Mouse (Mus musculus) layer of hippocampus, adult 18-20 months (tissue): Measurements from ENCODE around the gene Cep19. TPM values are rescaled to one million over a fixed set of nuclear protein-coding genes. Genes with fewer than 3 reads are reported as not detected.

ENCODE experiments used
- DNase-seq, 2 experiments: peaks; one replicate each; pipeline ENCODE4 v3.0.0; 2022; ENCODE audit warnings: low spot score in 2 of 2
- total RNA-seq, 2 experiments: library from RNA; stranded (reverse); gene quantifications; 2 replicates each; pipeline ENCODE4 v1.2.3; 2021

Gene Cep19
- total RNA-seq, 2 experiments from 2014 or later: 65.8 to 66.3 TPM

DNA sequence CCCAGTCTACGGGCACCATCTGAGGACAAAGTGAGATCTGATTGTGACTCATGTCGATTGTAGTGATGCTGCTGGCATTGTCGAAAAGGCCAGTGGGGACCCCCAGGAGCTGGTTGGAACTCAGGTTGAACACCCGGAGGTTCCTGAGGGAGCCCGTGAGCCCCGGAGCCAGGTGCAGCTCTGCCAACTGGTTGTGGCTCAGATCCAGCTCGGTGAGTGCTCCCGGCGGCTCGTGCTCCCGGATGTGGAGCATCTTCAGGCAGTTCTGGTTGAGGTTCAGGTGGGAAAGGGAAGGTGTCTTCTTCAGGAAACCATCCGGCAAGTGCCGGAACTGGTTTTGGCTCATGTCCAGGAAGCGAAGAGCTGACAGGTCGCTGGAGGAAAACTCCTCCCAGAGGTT lies 44.2 kb downstream of the Cep19 start:
- no peak for DNase-seq

DNA sequence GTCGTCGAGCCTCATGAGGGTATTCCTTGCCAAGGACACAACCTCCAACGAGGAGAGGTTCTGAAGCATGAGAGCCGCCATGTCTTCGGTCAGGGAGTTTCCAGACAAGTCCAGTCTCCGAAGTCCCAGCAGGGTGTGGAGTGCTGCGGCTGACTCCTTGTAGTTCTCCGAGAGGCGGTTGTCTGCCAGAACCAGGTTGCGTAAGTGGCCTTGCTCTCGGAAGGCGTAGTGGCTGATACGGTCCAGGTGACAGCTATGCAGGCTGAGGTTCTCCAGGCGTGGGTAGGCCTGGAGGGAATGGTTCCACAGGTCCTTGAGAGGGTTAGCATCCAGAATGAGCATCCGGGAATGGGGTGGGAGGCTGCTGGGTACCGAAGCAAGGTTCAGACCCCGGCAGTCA lies 45.0 kb downstream of the Cep19 start:
- no peak for DNase-seq

DNA sequence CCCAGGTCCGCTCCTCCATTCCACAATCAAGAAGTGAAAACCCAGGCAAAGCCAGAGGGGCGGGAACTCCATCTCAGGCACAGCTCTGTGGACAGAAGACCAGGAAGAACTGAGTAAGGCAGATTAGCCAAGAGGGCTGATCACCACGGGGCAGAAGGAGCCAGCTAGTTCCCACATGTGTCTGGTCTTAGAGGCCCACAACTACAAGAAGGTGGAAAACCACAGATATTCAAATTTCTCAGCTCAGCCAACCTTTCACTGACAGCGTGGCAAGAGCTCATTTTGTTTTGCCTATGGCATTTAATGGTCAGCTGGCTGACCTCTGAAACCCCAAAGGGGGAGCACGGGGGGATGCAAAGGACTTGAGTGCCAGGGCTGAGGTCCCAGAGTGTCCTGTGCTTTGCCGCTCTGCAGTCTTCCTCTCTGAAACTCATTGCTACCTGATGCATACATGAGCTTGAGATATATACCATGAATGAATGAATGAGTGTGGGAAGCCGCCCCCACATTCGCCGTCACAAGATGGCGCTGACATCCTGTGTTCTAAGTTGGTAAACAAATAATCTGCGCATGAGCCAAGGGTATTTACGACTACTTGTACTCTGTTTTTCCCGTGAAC lies 48.1 kb downstream of the Cep19 start:
- DNase-seq: no peak

DNA sequence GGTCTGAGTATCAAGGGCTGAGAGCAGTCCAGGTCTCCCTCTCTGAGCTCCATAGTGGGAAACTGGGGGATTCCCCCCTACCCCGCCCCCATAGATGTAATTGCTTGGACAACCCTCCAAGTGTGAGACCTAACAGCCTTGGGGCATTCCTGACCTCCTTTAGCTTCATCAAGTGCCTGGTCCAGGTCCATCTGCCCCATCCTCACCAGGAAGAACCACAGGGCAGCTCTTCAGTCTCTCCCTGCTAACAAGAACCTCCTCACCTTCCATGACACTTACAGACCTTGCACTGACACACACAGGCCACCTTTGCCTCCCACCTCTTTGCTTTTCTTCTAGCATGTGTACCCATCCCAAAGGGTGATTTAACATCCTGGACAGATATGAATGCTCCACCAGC lies 54.4 kb downstream of the Cep19 start:
- DNase-seq: no peak

DNA sequence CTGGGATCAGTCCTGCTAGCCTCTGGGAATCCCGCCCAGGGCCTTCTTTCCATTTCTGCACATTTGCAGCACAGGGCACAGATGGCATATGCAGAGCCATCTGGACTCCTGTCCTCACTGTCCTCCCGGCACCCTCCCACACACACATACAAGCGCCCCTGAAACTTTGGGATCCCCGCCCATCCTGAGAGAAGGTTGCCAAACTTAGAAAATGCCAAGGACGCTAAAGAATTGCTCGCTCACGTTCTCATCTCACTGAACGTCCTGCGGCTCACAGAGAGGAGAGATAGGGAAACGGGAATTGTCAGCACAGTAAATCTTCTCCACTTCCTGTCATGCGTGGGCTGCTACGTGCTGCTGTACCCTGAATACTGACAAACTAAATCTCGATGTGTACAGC lies 54.8 kb downstream of the Cep19 start:
- peak; percentile 81 to 90 for DNase-seq

DNA sequence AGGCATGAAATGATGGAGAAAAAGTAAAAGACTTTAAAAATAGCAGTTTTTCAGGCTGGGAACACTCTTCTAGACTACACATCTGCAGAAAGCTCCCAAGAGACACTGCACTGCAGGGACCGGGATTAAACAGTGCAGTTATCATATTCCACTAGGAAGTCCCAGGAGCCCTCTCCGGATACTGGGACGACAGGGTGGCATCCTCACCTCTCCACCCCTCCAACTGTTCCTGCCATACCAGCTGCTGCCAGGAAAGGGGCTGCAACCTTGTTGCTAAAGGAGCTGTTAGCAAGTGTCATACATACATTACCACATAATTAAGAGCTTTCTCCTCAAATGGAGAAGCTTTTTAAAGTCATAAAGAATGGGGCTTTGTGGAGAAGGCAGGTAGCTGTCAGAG lies 57.1 kb downstream of the Cep19 start:
- no peak for DNase-seq

DNA sequence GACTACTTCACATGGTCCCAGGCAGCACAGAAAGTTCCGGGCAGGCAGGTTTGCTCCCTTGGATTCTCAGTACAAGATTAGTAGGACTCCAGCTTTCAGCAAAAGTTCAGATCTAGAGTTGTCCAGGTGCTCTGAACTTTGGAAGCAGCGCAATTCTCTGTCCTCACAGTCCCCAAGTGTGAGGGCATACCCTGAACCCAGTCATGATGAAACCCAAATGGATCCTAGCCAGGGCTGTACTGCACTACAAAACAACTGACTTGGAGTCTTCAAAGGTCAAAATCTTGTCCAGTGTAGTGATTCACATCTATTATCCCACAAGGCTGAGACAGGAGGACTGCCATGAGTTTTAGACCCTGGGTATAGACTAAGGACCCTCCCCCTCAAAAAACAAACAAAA lies 57.8 kb downstream of the Cep19 start:
- DNase-seq: no peak

Other genes starting within 250 kb of the Cep19 start
- under 1 TPM; 0.08 to 0.22 TPM for gene Meltf, start 221.0 kb upstream of the Cep19 start, total RNA-seq
- gene Pigz, start 165.9 kb upstream of the Cep19 start, total RNA-seq: 10 to 100 TPM; 19.4 to 23.3 TPM
- gene 0610012G03Rik, start 151.3 kb upstream of the Cep19 start, total RNA-seq: 10 to 100 TPM; 41.2 to 41.5 TPM
- 10 to 100 TPM; 51.4 to 53.4 TPM for gene Ncbp2, start 151.3 kb upstream of the Cep19 start, total RNA-seq
- gene Senp5, start 96.5 kb upstream of the Cep19 start, total RNA-seq: 10 to 100 TPM; 37.7 to 39.0 TPM
- gene Pak2, start 20.5 kb upstream of the Cep19 start, total RNA-seq: 10 to 100 TPM; 28.7 to 29.8 TPM
- 10 to 100 TPM; 23.4 to 25.2 TPM for gene Pigx, start 60 bp upstream of the Cep19 start, total RNA-seq
- gene Nrros, start 65.8 kb downstream of the Cep19 start, total RNA-seq: 10 to 100 TPM; 10.1 to 12.4 TPM
- gene Bex6, start 80.0 kb downstream of the Cep19 start, total RNA-seq: not detected
- gene Fbxo45, start 147.4 kb downstream of the Cep19 start, total RNA-seq: 10 to 100 TPM; 46.3 to 47.5 TPM
- gene Wdr53, start 147.4 kb downstream of the Cep19 start, total RNA-seq: 10 to 100 TPM; 13.2 to 14.0 TPM
- gene Smco1, start 171.7 kb downstream of the Cep19 start, total RNA-seq: under 1 TPM; 0.30 to 0.45 TPM
- gene Rnf168, start 177.7 kb downstream of the Cep19 start, total RNA-seq: 10 to 100 TPM; 26.7 to 30.9 TPM
- 10 to 100 TPM; 46.4 to 52.4 TPM for gene Ubxn7, start 232.5 kb downstream of the Cep19 start, total RNA-seq